Mouse (Mus musculus): ENCODE measurements at regions not wholly inside any gene's neighbourhood (a gene's known extent, or its start where the extent isn't known, plus 50 kb on each side); places are given as distances from the start of the nearest gene placed in this dataset.

DNA sequence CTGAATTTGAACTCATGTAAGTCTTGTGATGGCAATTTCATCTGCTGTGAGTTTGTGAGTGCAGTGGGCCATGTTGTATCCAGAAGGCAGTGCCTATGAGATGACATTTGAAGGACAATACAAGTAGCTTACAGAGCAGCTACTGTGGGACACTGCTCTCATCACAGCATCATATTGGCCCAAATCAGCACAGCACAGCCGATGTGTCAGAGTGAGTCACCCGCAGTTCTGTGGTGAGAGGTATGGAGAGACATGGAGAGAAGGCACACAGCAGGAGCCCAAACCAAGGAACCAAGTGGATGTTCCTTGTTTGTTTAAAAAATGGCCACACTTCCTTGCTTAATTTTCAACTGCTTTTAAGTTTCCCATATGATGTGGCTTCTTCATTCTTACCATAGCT is 617.3 kb downstream of the Tmem132b start:
- DNase-seq (ENCODE audit: low spot score in 2 of 2) = no peak

DNA sequence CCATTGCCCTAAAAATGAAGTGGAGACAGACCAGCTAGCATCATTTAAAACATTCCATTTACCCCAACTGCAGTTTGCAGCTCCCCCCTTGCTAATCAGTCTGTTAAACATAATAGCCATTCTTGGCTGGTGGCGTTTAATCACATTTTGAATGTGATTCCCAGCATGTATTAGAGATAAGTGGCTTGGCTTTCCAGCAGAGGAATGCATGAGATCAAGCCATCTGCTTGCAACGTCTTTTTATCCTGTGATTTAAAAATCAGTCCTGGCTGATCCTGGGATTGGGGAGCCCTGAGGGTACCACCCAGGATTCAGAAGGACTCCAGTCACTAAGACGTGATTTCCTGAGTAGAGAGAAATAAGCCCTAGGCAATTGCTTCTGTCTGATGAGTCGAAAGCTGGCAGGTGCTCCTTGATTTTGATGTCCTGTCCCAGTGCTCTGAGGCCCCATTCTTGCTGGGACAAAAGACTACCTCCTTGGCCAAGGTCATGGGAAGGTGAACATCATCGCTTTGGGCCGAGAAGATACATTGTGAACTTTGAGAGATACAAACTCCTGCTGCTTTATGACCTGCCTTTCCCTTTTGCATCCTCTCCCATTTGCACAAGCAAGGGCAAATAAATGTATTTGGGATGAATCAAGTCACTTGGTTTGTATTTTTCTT is 623.8 kb downstream of the Tmem132b start:
- DNase-seq (ENCODE audit: low spot score in 2 of 2) = no peak

DNA sequence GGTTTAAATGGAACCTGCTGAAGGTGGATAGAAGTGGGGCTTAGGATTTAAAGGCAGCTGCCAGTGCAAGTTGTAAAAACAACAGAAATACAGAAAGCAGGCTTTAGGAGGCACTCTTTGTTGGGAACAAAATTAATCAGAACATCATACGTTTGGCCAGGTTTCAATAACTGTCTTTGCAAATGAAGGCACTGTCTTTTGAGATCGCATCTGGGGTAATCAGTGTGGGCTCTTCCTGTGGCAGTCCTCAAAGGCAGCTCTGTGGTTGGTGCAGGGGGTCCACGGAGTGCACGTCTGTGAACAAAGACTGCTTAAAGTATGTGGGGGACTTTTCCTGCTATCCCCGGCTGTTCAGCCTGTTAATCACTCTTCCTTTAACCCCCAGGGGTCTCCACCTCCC is 654.5 kb downstream of the Tmem132b start:
- DNase-seq (ENCODE audit: low spot score in 2 of 2) = no peak

DNA sequence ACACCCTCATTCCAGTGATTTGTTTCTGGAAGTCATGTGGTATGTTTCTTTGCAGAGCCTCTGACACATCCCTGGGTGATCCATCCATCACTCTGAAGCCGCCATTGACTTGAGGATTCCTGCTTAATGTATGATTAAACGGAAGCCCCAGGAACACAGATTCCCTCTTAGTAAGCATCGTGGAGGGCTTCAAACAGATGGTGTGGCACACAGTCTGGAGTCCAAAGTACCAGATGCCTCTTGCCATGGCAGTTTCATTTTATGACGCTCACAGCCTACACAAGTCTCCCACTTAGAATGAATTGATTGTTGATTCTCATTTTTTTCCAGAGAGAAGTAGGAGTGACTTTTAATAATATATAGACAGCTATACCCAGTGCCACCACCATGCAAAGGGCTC is 668.3 kb downstream of the Tmem132b start:
- DNase-seq (ENCODE audit: low spot score in 2 of 2) = no peak

DNA sequence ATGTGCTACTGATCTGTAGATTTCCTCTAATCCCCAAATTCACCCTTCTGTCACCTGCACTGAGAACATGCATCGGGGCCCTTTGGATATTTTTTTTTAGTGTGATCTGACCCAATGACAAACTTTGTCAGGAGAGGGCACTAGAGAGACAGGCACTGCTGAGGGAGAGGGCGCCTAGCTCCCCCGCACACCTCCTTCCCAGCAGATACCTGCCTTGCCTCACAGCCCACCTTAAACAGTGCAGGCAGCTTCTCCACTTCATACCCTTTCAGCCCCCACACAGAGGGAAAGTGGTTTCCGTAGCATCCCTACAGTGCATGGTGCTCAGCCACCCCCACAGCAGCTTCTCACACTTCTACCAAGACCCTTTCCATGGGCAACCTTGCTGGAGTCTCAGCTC is 670.0 kb downstream of the Tmem132b start:
- no peak for DNase-seq (ENCODE audit: low spot score in 2 of 2)

DNA sequence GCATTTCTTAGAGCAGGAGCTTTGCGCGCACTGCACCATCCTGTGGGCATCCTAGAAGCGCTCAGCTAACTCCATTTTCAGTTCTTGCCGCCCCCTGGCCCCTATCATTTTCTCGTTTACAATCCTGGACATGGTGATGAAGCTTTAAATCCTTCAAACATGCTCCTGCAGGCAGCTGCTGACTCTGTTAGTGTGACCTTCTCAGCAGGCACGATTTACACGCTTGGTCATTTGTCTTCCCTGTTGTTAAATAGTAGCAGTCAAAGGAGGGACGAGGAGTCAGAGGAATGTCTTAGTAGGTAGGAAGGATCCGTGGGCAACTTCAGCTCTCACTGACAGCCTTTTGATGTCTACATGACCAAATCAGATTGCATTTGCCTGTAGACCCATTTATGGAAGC is 670.4 kb downstream of the Tmem132b start:
- DNase-seq (ENCODE audit: low spot score in 2 of 2) = peak in 1 of 2 experiments; percentile 16

DNA sequence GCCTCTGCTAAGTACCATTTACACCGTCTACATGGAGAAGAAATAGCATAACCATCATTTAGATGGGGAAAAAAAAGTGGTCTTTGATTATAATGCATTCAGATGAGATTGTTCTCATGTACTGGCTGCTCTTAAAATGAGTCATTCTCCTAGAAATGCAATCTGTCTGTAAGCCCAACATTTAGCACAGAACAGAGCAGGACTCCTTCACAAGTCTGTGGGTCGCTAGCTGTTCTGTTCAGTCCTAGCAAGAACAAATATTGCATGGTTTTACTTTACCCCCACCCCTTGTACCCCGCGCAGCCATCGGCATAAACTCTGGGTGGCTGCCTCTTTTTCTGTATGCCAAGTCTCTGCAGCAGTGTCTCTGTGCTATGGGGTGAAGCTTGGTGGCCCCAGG is 685.4 kb downstream of the Tmem132b start:
- DNase-seq (ENCODE audit: low spot score in 2 of 2) = no peak

DNA sequence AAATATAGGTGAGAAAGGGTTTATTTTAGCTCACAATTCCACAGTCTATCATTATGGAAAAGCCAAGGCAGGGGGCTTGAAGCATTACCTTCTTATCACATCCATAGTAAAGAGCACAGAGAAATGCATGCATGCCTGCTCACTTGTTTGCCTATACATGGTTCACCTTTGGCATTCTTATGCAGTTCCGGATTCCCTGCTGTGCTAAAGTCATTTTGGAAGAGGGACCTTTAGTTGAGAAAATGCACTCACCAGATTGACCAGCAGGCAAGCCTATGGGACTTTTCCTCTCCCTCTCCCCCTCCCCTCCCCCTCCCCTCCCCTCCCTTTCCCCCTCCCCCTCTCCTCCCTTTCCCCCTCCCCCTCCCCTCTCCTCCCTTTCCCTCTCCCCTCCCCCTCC is 686.2 kb downstream of the Tmem132b start:
- no peak for DNase-seq (ENCODE audit: low spot score in 2 of 2)

DNA sequence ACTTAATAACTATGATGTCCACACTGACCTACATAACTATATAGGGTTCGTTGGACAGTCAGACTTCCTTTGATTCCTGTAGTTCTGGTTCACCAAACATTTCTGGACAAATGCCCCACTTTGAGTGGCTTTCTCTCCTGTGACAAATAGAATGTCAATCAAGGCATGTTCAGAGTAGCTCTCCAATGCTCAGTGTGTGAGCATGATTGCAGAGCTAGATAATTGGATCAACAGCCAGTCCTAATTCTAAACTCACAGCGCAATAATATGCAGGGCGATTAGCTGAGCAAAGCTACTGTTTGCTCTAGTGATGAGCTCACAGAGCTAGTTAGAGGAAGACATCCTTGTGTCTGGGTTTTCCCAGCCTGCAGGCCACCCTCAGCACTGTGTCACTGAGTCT is 692.1 kb downstream of the Tmem132b start:
- no peak for DNase-seq (ENCODE audit: low spot score in 2 of 2)

DNA sequence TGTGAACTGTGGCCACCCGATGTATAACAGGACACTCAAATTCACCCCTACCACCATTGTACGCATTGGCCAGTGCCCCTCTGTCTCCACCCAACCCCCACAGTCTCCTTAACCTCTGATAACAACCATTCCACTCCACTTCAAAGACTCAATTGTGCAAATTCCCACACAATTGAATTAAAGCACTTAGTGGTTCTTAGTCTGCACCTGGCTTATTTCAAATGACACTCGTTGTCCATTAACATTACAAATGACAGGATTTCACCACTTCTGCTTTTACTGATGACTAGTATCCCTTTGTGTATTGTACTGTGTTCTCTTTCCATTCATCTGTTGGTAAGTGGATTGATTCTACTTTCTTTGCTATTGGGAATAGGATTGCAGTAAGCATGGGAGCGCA is 699.2 kb downstream of the Tmem132b start:
- DNase-seq (ENCODE audit: low spot score in 2 of 2) = no peak

DNA sequence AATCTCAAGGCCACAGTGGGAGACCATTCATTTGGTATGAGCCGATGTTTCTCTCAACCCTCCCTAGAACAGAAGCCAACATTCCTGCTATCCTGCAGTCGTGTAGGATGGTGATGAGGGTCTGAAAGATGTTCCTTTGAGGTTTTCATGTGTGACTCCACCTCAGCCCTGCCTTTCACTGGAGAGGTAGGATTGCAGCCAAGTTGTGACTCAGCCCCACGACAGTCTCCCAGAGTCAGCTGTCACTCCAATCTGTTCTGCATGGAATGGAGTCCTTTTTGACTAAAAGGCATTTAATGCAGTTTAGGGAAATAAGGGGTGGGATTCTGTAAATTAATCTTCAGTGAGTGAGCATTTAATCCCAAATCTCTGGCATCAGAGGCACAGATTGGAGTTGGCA is 706.5 kb downstream of the Tmem132b start:
- DNase-seq (ENCODE audit: low spot score in 2 of 2) = peak; percentile 26 to 46

DNA sequence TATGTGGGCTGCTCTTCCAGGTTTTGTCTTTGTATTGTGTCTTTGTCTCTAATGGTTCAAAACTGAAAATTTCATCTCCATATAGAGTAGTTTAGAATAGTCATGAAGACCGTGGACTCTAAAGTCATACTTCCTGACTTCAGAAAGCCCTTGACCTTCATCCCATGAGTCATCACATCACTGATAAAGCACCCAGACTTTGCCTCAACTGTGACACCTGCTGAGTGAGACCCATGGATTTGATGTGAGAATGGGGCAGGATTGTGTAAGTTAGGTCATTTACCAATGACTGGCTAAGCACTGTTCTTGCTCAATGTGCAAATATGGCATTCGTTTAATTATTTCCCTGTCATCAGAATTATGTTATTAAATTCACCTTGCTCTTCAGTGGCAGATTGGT is 714.2 kb downstream of the Tmem132b start:
- no peak for DNase-seq (ENCODE audit: low spot score in 2 of 2)

DNA sequence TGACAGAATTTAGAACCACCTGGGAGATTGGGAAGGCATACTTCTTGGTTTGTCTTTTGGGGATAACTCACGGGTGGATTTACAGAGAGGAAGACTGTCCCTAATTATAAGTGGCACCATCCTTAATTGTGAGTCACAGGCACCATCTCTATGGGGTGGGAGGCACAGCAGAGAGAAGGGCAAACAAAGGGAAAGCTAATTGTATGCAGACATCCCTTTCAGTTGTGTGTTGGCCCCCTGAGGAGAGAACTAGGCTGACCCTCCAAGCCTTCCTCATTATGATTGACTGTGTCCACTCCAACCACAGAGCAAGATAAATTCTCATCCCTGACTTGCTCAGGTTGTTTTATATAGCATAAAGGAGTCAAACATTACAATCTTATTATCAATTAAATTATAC is 718.8 kb downstream of the Tmem132b start:
- DNase-seq (ENCODE audit: low spot score in 2 of 2) = no peak

DNA sequence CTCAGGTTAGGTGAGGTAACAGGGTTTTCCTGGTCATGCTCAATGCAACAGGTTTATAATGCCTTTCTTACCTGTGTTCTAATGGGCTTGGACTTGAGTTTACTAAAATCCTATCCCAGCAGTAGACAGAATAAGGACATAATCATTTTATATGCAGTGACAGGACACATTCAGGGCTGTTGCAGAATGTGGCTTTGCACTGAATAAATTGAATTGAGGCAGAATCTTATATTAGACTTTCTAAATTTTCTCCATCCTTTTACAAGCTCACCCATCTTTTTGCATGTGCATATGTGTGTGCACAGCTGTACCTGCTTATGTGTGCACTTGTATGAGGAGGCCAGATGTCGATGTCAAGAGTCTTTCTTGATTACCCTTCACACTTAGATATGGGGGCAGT is 723.1 kb downstream of the Tmem132b start:
- DNase-seq (ENCODE audit: low spot score in 2 of 2) = no peak

DNA sequence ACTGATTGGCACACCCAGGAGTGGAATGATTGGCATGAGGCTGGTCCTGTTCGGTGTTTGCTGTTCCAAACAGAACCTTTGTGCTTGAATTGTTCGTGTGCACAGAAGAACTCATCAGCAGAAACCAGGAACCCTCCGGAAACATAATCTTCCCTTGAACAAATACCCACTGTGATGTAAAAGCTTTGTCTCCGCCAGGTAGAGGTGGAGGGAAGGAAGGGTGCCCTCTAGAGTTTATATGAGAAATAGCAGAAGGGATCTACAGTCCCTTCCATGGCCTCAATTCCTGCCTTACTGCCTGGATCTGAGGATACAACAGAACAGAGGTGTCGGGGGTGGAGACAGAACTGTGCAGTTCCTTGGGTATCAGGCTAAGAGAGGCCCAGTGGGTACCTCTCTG is 726.3 kb downstream of the Tmem132b start:
- no peak for DNase-seq (ENCODE audit: low spot score in 2 of 2)

DNA sequence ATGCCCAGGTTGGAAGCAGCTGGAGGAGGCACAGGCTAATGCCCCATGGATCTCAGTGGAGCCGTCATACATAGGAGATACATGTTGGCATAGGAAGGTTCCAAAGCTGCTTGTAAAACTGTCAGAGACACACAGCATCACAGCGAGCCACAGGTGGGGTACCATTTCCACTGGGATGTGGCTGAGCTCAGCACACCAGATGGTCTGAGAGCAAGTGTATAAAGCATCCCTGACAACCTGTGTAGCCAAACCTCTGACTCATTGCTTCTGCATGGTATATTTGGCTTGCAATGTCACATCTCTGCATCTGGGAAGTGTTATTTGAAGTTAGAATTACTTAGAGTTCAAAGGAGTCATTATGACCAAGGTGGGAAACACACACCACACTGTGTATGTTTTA is 734.9 kb downstream of the Tmem132b start:
- peak in 1 of 2 experiments; percentile 18 for DNase-seq (ENCODE audit: low spot score in 2 of 2)

DNA sequence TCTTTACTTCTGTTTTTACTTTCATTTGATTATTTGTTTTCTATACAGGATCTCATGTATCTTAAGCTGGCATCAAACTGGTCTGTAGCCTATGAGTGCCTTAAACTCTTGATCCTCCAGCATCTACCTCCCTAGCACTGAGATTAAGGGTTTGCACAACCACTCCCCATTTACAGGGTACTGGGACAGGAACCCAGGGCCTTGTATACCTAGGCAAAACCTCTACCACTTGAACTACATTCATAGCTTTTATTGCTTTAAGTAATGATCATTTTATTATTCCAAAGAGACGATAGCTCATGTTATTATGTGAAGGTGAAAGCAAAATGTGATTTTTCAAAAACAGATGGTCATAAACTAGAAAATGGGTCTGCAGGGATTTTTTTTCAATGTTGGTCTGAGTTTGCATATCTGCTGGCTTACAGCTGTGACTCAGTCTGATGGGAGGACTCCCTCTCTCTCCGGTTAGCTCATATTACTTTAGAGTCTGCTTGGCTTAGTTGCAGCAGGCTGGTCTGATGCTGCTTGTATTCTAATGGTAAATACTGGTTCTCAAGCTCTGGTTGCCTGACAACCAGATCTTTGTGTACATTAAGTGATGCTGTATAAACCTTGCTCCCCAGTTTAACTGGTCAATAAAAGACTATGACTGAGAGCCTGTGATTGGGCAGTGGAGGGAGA is 735.5 kb downstream of the Tmem132b start:
- no peak for DNase-seq (ENCODE audit: low spot score in 2 of 2)

DNA sequence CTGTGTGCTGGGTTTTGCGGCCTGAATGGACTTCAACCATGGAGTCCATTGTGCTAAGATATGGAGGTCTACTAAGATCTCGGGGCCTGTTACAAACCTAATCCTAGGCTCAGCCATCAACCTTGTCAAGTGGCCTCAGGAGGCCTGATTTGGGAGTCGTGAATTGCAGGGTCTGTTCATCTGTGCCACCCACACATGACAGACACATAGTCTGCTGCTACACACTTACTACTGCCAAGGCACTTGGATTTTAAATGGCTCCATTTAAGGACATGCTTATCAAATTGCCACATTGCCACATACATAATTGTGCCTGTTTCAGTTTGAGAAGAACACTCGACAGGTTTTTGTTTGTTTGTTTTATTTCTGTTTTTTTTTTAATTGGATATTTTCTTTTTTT is 737.0 kb downstream of the Tmem132b start:
- no peak for DNase-seq (ENCODE audit: low spot score in 2 of 2)

DNA sequence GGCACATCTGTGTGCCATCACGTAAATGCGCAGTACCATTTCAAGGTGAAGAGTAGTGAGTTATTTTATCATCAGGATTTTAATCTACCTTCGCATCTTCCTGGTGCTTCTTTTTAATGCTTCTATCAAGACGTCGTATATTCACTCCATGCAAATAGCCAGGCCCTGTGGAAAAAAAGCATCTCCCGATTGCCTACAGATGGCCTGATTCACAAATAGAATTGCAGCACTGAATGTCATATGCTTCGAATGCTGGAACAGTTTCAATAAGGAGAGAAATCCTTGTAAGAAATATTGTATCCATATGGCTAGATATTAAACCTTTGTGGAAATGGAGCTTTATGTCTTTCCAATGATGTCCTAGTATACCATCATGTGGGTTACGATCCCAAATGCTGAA is 742.7 kb downstream of the Tmem132b start:
- peak in 1 of 2 experiments; percentile 26 for DNase-seq (ENCODE audit: low spot score in 2 of 2)

DNA sequence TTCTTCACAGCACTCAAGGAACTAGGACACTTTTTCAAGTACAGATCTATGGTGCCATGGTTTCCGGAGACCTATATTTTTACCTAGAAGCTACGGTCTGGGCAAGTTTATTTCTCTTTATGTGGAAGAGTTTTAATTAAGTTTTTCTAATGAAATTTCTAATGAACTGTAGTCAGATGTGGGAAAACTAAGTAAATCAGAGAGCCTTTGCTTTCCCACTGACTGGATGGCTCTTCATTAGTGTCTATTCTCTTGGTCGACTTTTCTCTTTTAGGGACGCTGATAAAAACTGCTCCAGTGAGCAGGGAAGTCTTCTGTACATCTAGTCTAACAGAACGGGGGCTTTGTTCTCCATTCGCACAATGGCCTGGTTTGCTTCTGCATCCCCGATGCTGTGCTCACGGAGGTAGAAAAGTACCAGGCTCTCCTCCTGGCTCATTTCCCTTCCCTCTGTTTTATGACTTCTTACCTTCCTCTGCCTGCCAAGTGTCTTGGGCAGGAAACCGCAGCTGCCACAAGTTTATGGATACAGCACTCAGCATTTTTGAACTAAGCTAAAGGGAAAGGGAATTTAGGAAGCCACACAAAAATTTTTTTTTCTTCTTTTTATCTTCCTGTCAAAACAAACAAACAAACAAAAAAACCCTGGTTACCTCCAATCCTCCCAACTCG is 749.6 kb downstream of the Tmem132b start:
- DNase-seq (ENCODE audit: low spot score in 2 of 2) = no peak

DNA sequence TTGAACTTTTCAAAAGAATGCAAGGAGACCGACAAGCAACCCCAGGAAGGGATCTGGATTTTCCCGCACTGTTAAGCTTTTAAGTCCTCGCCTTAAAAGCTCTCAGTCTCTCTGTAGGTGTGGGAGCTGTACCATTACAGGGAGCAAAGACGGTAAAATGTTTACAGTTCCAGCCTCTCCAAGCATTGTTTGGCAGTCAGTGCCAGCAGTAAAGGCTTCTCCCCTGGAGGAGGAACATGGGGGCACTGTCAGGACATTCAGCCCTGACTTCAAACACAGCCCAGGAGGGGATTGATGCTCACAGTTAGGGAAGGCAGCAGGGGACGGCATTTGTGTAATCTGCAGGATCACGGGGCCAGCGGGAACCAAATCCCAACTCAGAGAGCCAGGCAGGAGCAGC is 750.2 kb downstream of the Tmem132b start:
- DNase-seq (ENCODE audit: low spot score in 2 of 2) = no peak

DNA sequence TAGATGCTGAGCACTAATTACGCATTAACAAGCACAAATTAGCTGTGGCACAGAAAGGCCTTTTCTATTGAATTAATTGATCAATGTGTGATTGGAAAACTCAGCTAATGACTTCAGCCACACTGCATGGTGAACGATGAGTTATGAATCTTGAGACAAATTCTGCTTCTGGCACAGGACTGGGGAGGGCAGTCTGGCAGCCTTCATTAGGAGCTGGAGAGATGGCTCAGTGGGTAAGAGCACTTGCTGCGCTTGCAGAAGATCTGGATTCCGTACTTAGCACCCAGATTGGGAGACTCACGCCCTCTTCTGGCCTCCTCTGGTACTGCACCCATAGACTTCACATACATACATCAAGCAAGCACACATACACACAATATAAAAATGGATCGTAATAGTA is 793.3 kb downstream of the Tmem132b start:
- DNase-seq (ENCODE audit: low spot score in 2 of 2) = no peak

DNA sequence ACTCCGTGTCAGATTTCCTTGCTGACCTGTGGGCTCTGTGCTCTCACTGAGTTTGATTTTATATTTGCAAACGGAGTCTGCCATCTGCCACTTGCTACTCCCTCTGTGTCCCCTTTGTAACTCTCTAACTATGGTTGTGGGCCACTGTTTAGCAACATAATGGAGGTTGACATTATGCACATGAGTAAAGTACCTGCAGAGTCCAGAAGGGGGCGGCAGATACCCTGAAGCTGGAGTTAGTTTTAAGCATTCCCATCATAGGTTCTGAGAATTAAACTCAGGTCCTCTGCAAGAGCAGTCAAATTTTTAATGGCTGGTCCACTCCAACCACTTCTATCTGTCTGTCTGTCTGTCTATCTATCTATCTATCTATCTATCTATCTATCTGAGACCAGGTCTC is 796.7 kb downstream of the Tmem132b start:
- no peak for DNase-seq (ENCODE audit: low spot score in 2 of 2)

Measured in right cerebral cortex, adult 2 months (tissue).